Mouse (Mus musculus): ENCODE measurements around the gene Hnrnpu.

The Hnrnpu gene

GRCm38 (mm10) chr1:178342063-178342462, 4.5 kb upstream of the Hnrnpu start:
- ATAC-seq (ENCODE audit: insufficient number of reproducible peaks, low FRiP score, low TSS enrichment) = no peak

- no peak for ATAC-seq (ENCODE audit: insufficient number of reproducible peaks, low FRiP score, low TSS enrichment)
These were observed 3.8 kb upstream of the Hnrnpu start for GRCm38 (mm10) chr1:178341435-178341834.

- ATAC-seq (ENCODE audit: insufficient number of reproducible peaks, low FRiP score, low TSS enrichment) = no peak
These were observed 2.6 kb upstream of the Hnrnpu start for GRCm38 (mm10) chr1:178340213-178340612.

GRCm38 (mm10) chr1:178338318-178338641, 683 bp upstream of the Hnrnpu start:
- ATAC-seq (ENCODE audit: insufficient number of reproducible peaks, low FRiP score, low TSS enrichment) = no peak

- peak; percentile 32 for ATAC-seq (ENCODE audit: insufficient number of reproducible peaks, low FRiP score, low TSS enrichment)
These were observed 668 bp downstream of the Hnrnpu start for GRCm38 (mm10) chr1:178336777-178337481.

- ATAC-seq (ENCODE audit: insufficient number of reproducible peaks, low FRiP score, low TSS enrichment) = peak; percentile 72
These were observed 1.3 kb downstream of the Hnrnpu start for GRCm38 (mm10) chr1:178336289-178336775.

- ATAC-seq (ENCODE audit: insufficient number of reproducible peaks, low FRiP score, low TSS enrichment) = no peak
These were observed 1.7 kb downstream of the Hnrnpu start for GRCm38 (mm10) chr1:178335860-178336261.

GRCm38 (mm10) chr1:178329946-178330345, 7.7 kb downstream of the Hnrnpu start:
- ATAC-seq (ENCODE audit: insufficient number of reproducible peaks, low FRiP score, low TSS enrichment) = no peak

GRCm38 (mm10) chr1:178329017-178329416, 8.6 kb downstream of the Hnrnpu start:
- no peak for ATAC-seq (ENCODE audit: insufficient number of reproducible peaks, low FRiP score, low TSS enrichment)

GRCm38 (mm10) chr1:178326950-178327349, 10.6 kb downstream of the Hnrnpu start:
- ATAC-seq (ENCODE audit: insufficient number of reproducible peaks, low FRiP score, low TSS enrichment) = no peak

- ATAC-seq (ENCODE audit: insufficient number of reproducible peaks, low FRiP score, low TSS enrichment) = no peak
These were observed 11.2 kb downstream of the Hnrnpu start for GRCm38 (mm10) chr1:178326357-178326756.

- no peak for ATAC-seq (ENCODE audit: insufficient number of reproducible peaks, low FRiP score, low TSS enrichment)
These were observed 13.0 kb downstream of the Hnrnpu start for GRCm38 (mm10) chr1:178324568-178324967.

- ATAC-seq (ENCODE audit: insufficient number of reproducible peaks, low FRiP score, low TSS enrichment) = no peak
These were observed 14.4 kb downstream of the Hnrnpu start for GRCm38 (mm10) chr1:178323235-178323634.

GRCm38 (mm10) chr1:178321730-178322357, 15.8 kb downstream of the Hnrnpu start:
- ATAC-seq (ENCODE audit: insufficient number of reproducible peaks, low FRiP score, low TSS enrichment) = no peak

GRCm38 (mm10) chr1:178320723-178321590, 16.6 kb downstream of the Hnrnpu start:
- no peak for ATAC-seq (ENCODE audit: insufficient number of reproducible peaks, low FRiP score, low TSS enrichment)

GRCm38 (mm10) chr1:178320038-178320722, 17.4 kb downstream of the Hnrnpu start:
- no peak for ATAC-seq (ENCODE audit: insufficient number of reproducible peaks, low FRiP score, low TSS enrichment)

GRCm38 (mm10) chr1:178319295-178320037, 18.1 kb downstream of the Hnrnpu start:
- peak; percentile 11; the same call in 1 of the 2 replicates for ATAC-seq (ENCODE audit: insufficient number of reproducible peaks, low FRiP score, low TSS enrichment)

- peak; percentile 81 for ATAC-seq (ENCODE audit: insufficient number of reproducible peaks, low FRiP score, low TSS enrichment)
These were observed 19.0 kb downstream of the Hnrnpu start, which contains the start of gene Cox20 for GRCm38 (mm10) chr1:178318389-178319184. TSS of gene Cox20 (plus strand) at chr1:178319130.

GRCm38 (mm10) chr1:178318002-178318388, 19.6 kb downstream of the Hnrnpu start:
- ATAC-seq (ENCODE audit: insufficient number of reproducible peaks, low FRiP score, low TSS enrichment) = peak; percentile 56; the same call in 1 of the 2 replicates
